Mouse (Mus musculus): ENCODE data around the gene Ccl28.

GRCm38 (mm10) chr13:119646511-119646910 lies 22.9 kb downstream of the Ccl28 start:
- TF ChIP-seq GABPA (IDR thresholded peaks at IDR 0.05; ENCODE audit: insufficient replicate concordance, low read depth, low read length) = no peak
- TF ChIP-seq ZNF384 (IDR thresholded peaks at IDR 0.05; ENCODE audit: low read depth, low read length) = no peak
- TF ChIP-seq CTCF (conservative IDR thresholded peaks at IDR 0.05 in 1 of 2, IDR thresholded peaks at IDR 0.05 in 1 of 2; ENCODE audit: low read depth in 2 of 2, low read length in 2 of 2) = no peak
- TF ChIP-seq POLR2A (IDR thresholded peaks at IDR 0.05; ENCODE audit: low read depth, low read length) = no peak

Measured in CH12.LX (cell line).